Mouse (Mus musculus): ENCODE data around the gene Cys1.
"Not testable (repeated sequence)": the region's sequence is repeated elsewhere in the genome, so short reads cannot be mapped to it uniquely, and the experiment has no call there.

Gene Cys1

DNA sequence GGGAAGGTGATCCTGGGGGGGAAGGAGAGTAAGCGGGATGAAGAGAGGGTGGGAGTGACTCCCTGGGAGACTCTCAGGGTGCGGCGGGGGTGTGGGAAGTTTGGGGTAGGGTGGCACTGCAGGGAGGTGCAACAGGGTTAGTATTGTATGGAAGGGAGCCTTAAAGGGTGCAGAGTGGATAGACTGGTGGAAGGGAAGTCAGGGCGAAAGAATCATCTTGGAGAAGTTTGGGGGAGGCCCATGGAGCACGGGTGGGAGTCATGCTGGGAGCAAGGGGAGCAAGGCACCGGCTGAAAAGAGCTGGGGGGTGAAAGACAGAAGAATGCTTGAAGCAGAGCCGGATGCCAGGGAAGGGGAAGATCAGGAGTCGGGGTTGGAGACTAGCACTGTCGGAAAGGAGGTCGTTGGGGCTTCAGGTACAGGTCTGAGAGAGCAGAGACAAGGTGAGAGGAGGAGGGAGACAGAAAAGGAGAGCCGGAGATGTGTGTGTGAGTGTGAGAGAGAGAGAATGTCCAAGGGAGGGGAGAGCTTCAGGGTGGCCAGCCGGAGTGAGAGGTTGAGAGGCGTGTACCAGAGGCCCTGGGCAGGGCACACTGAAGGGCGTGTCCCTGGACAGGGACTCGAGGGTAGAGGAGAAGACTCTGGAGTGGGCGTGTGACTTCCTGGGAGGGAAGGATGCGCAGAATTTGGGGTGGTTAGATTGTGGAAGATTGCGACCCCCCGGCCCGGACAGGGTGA, at the start of gene Cys1:
Cys1 (minus strand) TSS at position 528 of the 738 bp plus-strand sequence.
- DNase-seq, result peak; percentile 22

DNA sequence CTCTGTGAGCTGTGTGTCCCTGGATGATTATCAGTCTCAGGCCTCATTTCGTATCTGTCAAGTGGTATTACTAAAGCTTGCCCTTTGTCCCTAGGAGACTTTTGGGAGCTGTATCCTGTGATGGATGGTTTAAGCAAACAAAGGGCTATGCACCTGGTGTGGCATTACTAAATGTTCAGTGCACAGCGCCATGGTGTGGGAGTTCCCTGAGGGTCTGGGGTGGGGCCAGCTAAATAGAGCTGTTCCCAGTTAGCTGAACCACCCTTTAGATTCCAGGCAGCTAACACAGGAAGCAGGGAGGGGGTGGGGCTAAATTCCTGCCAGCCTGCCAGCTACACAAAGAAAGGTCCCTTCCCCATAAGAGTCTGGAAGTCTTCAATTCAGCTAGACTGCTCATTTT, 42.8 kb upstream of the Cys1 start:
- peak; percentile 38 for DNase-seq

DNA sequence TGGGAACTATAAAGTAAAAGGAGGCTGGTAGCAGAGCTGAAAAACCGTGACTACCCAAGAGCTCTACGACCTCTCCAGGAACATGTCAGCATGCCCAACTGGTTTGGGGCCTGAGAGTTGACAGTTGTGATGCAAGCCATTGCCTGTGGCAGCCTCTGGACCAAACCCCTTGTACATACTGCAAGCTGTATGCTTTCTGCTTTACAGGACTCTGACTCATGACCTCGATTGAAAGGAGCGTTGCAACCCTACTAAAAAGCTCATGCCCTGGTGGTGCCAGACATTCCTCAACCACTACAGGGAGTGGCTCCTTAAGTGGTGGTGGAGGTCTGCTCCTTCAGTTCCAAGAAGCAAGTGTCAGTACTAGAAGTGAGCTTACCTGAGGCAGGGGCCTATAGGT, 42.2 kb upstream of the Cys1 start:
- no peak for DNase-seq

DNA sequence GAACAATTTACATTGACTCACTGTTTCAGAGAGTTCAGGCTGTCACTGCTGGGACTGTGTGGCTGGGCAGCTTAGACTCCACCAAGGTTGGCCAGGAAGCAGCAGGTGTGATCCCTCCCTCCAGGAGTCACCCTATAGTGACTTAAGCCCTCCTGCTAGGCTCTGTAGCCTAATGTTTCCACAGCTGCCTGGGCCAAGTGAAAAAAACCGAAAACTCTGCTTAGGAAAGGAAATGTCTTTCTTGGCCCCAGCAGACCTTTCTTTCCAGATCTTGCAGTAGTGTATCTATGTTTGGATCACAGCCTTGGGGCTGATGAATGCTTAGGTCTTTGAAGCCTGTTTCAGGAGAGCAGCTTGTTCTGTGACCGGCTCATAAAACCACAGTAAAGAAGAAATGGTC, 41.8 kb upstream of the Cys1 start:
- DNase-seq, result no peak

- peak; percentile 65 for DNase-seq
These were observed 35.2 kb upstream of the Cys1 start for GRCm38 (mm10) chr12:24716721-24717301.

DNA sequence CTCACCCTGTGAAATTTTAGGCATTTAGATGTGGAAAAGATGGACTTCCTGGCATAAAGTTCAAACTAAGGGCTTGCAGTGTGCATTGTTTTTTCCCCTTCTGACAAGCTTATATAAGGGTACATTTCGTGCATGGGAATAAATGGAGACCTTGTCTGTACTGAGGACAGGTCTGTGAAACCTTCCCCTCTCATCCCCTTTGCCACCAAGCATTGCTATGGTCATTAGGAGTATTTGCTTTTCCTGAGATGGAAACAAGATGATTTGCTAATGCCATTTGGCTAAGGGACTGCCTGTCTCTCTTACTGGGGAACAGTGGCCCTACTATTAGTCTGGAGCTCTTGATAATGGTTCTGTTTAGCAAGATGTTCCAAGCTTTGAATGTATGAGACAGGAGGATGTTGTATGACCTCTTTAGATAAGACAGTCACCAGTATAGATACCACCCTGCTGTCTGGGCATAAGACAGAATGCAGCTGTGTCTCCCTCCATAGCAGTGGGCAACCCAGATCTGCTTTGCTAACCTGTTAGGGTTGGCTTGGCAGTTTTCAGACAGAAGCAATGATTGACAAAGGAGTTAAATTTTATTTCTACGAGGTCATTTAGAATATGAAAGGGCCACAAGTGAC, 33.8 kb upstream of the Cys1 start:
- no peak for DNase-seq

DNA sequence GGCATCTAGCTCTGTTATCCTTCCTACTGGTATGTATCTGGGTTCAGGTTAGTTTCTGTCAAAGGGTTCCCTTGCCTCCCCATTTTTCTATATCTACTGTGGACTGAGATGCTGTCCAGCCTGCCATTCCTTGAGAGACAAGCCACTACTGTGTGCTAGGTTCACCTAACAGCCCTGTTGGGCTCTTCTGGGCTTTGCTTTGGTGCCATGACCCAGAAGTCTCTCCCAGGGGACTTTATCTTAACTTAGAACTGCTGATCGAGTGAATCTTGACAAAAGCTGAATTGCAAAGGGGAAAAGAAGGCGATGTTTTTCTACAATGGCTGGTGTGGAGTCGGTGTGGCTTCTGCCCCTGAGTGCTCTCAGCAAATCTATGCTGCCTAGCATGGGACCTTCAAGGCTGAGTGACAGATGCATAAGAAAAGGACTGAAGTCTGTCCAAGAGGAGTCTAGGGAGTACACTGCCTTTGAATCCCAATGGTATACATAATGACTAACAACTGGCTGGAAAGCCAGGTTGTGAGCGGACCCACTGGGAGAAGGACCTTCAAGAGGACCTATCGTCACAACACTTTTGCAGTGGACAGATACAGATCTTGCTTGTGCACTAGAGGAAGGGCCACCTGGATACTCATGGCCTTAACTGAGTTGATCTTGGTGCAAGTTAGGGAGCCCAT, 33.1 kb upstream of the Cys1 start:
- no peak for DNase-seq

DNA sequence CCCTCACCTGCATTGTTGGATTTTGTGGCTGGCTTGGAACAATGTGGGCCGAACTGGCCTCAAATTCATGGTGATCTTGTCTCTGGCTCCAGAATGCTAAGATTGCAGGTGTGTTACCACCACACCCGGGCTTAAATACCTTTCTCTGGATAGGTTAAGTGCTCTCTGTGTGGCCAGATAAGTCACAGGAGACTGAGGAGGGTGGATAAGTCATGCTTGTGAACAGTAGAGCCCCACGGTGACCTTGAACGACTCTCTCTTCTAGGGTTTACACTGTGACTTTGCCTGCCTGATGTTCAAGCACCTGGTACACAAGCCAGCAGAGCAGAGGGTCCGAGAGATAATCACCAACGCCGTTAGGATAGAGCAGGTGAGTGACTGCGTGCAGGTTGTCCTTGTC, 30.8 kb upstream of the Cys1 start:
- no peak for DNase-seq

- DNase-seq, result peak; percentile 52
These were observed 29.1 kb upstream of the Cys1 start for GRCm38 (mm10) chr12:24710672-24711071.

- DNase-seq, result peak; percentile 92
These were observed 28.4 kb upstream of the Cys1 start for GRCm38 (mm10) chr12:24709831-24710508.

GRCm38 (mm10) chr12:24709409-24709808, 27.8 kb upstream of the Cys1 start:
- no peak for DNase-seq

DNA sequence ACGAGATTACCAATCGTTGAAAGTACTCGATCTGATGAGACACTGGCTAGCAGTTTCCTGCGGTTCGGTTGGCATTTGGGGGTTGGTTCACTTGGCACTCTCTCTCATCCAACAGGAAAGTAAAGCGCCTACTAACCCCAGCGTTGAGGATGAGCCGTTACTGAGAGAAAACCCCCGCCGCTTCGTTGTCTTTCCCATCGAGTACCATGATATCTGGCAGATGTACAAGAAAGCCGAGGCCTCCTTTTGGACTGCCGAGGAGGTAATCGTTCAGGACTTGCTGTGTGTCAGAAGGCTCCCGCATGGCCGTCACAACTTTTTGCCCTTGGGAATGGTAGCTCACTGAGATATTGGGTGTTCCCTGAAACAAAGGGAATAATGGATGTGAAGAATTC, 27.2 kb upstream of the Cys1 start:
- DNase-seq, result no peak

DNA sequence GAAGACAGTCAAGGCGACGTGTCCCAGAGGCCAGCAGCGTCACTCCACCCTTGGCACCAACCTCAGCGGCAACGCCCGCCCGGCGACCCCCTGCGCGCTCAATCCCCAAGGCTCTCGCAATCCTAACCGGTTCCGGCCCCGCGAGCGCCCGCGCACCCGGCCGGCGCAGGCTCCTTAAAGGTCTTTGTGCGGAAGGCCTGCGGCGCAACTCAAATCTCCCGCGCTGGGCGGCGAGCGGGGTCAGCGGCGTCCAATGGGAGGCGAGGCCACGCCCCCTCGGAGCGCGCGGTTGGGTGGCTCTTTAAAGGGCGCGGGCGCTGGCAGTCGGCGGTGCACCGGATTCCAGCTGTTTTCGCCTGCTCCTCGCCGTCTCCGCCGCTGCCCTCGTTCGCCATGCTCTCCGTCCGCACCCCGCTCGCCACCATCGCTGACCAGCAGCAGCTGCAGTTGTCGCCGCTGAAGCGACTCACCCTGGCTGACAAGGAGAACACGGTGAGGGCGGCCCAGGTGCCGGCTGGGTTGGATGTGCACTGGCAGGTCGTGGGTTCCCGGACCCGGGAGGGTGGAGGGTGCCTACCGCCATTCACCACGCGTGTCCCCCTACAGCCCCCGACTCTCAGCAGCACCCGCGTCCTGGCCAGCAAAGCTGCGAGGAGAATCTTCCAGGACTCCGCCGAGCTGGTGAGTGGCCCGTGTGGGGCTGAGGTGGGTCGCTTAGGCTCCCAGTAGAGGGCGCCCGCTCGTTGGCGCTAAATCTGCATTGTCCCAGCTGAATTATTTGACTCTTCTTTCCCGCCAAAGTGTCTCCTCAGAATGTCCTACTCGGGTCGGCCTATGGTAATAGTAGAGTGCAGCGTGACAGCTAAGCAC, 26.6 kb upstream of the Cys1 start, which contains the start of gene Rrm2:
Rrm2 (plus strand) TSS at position 288 of the 870 bp plus-strand sequence.
- peak; percentile 96 for DNase-seq

GRCm38 (mm10) chr12:24707480-24707802, 25.8 kb upstream of the Cys1 start:
- no peak for DNase-seq

GRCm38 (mm10) chr12:24706764-24707479, 25.3 kb upstream of the Cys1 start:
- peak; percentile 74 for DNase-seq

GRCm38 (mm10) chr12:24705502-24706263, 24.1 kb upstream of the Cys1 start:
- no peak for DNase-seq

DNA sequence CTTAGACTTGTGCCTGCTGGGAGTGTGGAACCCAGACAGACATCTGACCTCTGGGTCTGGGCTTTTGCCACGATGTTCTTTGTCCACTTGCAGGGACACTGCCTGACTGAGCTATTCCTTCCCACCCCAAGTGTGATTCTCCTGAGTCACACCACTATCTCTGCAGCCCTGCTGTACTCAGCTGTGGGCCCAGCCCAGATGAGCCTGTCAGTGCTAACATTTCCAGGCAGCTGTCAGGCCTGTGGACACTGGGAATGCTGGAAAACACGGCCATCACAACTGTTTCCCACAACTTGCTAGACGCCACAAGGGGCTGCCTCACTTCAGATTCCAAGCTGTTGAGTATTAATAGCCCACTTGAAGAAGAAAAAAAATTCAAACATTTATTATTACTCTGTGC, 21.4 kb upstream of the Cys1 start:
- no peak for DNase-seq

DNA sequence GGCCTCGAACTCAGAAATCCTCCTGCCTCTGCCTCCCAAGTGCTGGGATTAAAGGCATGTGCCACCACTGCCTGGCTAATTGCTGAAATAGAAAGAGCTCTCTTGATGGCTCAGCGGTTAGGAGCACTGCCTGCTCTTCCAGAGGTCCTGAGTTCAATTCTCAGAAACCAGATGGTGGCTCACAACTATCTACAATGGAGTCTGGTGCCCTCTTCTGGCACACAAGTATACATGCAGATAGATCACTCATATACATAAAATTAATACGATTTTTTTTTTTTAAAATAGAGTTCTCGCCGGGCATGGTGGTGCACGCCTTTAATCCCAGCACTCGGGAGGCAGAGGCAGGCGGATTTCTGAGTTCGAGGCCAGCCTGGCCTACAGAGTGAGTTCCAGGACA, 20.0 kb upstream of the Cys1 start:
- not testable (repeated sequence) for DNase-seq

GRCm38 (mm10) chr12:24699578-24699977, 18.0 kb upstream of the Cys1 start:
- DNase-seq, result no peak

GRCm38 (mm10) chr12:24698514-24698913, 16.9 kb upstream of the Cys1 start:
- DNase-seq, result no peak
